Mouse (Mus musculus): ENCODE results near the gene Tmeff2. TPM values are rescaled to one million over a fixed set of nuclear protein-coding genes. Genes with fewer than 3 reads are reported as not detected.

Tmeff2 gene
- total RNA-seq, 1 experiment = 0.85 TPM

DNA sequence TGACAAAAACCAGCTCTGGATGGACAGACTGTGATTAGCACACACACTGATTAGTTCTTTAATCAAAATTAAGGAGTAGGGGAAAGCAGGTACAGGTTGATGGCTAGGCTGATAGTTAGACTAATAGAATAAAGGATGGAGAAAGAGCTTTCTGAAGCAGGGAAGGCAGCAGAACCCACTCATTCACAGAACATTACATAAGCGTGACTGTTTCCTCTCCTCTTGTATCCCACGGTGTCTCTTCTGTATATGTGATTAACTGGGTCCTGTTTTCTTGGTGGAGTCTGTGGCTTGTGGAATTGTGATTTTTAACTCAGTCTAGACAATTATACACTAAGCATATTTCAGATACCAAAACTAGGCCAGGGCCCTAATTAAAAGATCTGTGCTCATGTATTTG, 217.4 kb downstream of the Tmeff2 start:
- in situ Hi-C loops (cut with MboI; ENCODE audit: low sequenced_read_pairs in 2 of 2, unreplicated experiment in 2 of 2) = no loop called here
- H3K4me1 ChIP-seq (ENCODE audit: control insufficient read depth in 2 of 2, insufficient read depth in 2 of 2, low read length in 2 of 2, poor library complexity in 1 of 2) = no peaks in the 10 kb centered on the region
- H3K9me3 ChIP-seq (ENCODE audit: control insufficient read depth, insufficient read depth, low read depth, low read length) = no peaks in the 10 kb centered on the region
- H3K9ac ChIP-seq (ENCODE audit: insufficient read depth, low read depth, low read length, poor library complexity, severe bottlenecking) = no peak overlapping the region
- no peak overlapping the region for H3K27ac ChIP-seq (ENCODE audit: insufficient read depth, low read depth, low read length, poor library complexity, severe bottlenecking)
- TF ChIP-seq ZC3H11A (IDR thresholded peaks at IDR 0.05; ENCODE audit: borderline replicate concordance, low read depth, low read length) (no peak), ZNF384 (IDR thresholded peaks at IDR 0.05; ENCODE audit: low read depth, low read length) (no peak), CHD2 (IDR thresholded peaks at IDR 0.05; ENCODE audit: low read depth, low read length) (no peak)
- DNase-seq (ENCODE audit: low read depth, low spot score) = no peak
- H3K36me3 ChIP-seq (ENCODE audit: control insufficient read depth, insufficient read depth, low read length, poor library complexity, severe bottlenecking) = no peaks in the 10 kb centered on the region
- no peak overlapping the region for H3K4me3 ChIP-seq (ENCODE audit: insufficient read depth in 1 of 2, low read depth in 1 of 2, low read length in 2 of 2, poor library complexity in 1 of 2, severe bottlenecking in 1 of 2)

DNA sequence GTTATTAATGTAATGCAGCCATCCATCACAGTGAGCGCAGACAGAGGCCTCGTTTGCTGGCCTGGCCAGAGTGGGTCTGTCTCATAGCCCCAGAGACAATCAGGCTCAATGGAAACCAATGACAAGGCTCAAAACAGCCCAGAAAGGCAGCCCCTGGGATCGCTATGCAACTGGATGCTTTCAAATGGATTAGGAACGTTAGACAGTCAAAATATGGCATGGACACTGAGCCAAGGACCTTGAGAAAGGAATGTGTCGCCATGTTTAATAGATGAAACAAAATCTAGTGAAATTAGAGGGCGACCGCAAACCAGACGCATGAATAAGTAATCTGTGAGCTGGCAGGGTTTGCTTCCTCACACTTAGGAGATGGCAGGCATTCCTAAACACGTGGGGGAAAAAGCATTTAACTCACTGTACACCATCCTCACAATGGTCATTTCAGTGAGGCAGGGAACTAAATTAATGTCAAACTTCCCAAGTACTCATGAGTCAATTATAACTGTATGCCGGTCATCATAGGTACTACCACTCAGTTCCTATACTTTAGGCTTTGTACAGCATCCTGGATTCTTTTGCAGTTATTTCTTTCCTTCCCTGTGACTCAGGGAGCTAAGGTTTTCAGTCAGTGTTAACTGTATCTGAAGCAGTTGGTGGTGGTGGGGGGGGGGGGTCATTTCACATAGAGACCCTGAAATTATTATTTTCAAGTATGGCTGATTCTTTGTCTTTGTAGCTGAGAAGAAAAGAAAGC, 225.4 kb downstream of the Tmeff2 start:
- no peak overlapping the region for H3K27ac ChIP-seq (ENCODE audit: insufficient read depth, low read depth, low read length, poor library complexity, severe bottlenecking)
- no peaks in the 10 kb centered on the region for H3K9me3 ChIP-seq (ENCODE audit: control insufficient read depth, insufficient read depth, low read depth, low read length)
- in situ Hi-C loops (cut with MboI; ENCODE audit: low sequenced_read_pairs in 2 of 2, unreplicated experiment in 2 of 2) = no loop called here
- no peak for TF ChIP-seq HCFC1 (IDR thresholded peaks at IDR 0.05; ENCODE audit: borderline replicate concordance, insufficient read depth, low read length)
- TF ChIP-seq ZNF384 (IDR thresholded peaks at IDR 0.05; ENCODE audit: low read depth, low read length) = no peak
- TF ChIP-seq MAFK (IDR thresholded peaks at IDR 0.05; ENCODE audit: insufficient read depth, low read depth, low read length) = no peak
- TF ChIP-seq ZC3H11A (IDR thresholded peaks at IDR 0.05; ENCODE audit: borderline replicate concordance, low read depth, low read length) = no peak
- no peak for TF ChIP-seq CHD2 (IDR thresholded peaks at IDR 0.05; ENCODE audit: low read depth, low read length)
- H3K4me1 ChIP-seq (ENCODE audit: control insufficient read depth in 2 of 2, insufficient read depth in 2 of 2, low read length in 2 of 2, poor library complexity in 1 of 2) = no peaks in the 10 kb centered on the region
- no peaks in the 10 kb centered on the region for H3K36me3 ChIP-seq (ENCODE audit: control insufficient read depth, insufficient read depth, low read length, poor library complexity, severe bottlenecking)
- DNase-seq (ENCODE audit: low read depth, low spot score) = no peak
- no peak overlapping the region for H3K9ac ChIP-seq (ENCODE audit: insufficient read depth, low read depth, low read length, poor library complexity, severe bottlenecking)
- H3K4me3 ChIP-seq (ENCODE audit: insufficient read depth in 1 of 2, low read depth in 1 of 2, low read length in 2 of 2, poor library complexity in 1 of 2, severe bottlenecking in 1 of 2) = no peak overlapping the region

- TF ChIP-seq ZNF384 (IDR thresholded peaks at IDR 0.05; ENCODE audit: low read depth, low read length) = no peak
- TF ChIP-seq HCFC1 (IDR thresholded peaks at IDR 0.05; ENCODE audit: borderline replicate concordance, insufficient read depth, low read length) = no peak
- TF ChIP-seq MAFK (IDR thresholded peaks at IDR 0.05; ENCODE audit: insufficient read depth, low read depth, low read length) = no peak
- TF ChIP-seq ZC3H11A (IDR thresholded peaks at IDR 0.05; ENCODE audit: borderline replicate concordance, low read depth, low read length) = no peak
- TF ChIP-seq CHD2 (IDR thresholded peaks at IDR 0.05; ENCODE audit: low read depth, low read length) = no peak
- H3K27ac ChIP-seq (ENCODE audit: insufficient read depth, low read depth, low read length, poor library complexity, severe bottlenecking) = no peak overlapping the region
- H3K4me1 ChIP-seq (ENCODE audit: control insufficient read depth in 2 of 2, insufficient read depth in 2 of 2, low read length in 2 of 2, poor library complexity in 1 of 2) = no peaks in the 10 kb centered on the region
- no peak overlapping the region for H3K4me3 ChIP-seq (ENCODE audit: insufficient read depth in 1 of 2, low read depth in 1 of 2, low read length in 2 of 2, poor library complexity in 1 of 2, severe bottlenecking in 1 of 2)
- in situ Hi-C loops (cut with MboI; ENCODE audit: low sequenced_read_pairs in 2 of 2, unreplicated experiment in 2 of 2) = no loop called here
- H3K36me3 ChIP-seq (ENCODE audit: control insufficient read depth, insufficient read depth, low read length, poor library complexity, severe bottlenecking) = no peaks in the 10 kb centered on the region
- H3K9me3 ChIP-seq (ENCODE audit: control insufficient read depth, insufficient read depth, low read depth, low read length) = no peaks in the 10 kb centered on the region
- no peak for DNase-seq (ENCODE audit: low read depth, low spot score)
- H3K9ac ChIP-seq (ENCODE audit: insufficient read depth, low read depth, low read length, poor library complexity, severe bottlenecking) = no peak overlapping the region
These were observed 225.9 kb downstream of the Tmeff2 start for GRCm38 (mm10) chr1:51126425-51126765.

DNA sequence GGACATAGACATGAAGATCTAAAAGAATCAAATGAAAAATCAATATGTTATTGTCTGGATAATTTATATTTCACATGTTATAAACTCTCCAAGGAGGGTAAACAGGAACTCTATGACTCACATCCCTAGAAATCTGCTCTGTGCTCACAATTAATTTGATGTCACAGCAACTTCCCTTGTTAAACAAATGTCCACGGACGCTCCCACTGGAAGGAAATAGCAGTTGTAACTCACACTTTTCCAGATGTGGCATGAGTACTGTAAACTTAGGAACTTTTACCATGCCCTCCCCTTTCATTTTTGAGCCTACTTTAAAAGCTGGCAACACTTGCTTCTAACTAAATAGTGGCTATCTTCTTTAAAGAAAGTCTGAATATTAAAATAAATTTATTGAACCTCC, 236.3 kb downstream of the Tmeff2 start:
- H3K36me3 ChIP-seq (ENCODE audit: control insufficient read depth, insufficient read depth, low read length, poor library complexity, severe bottlenecking) = no peaks in the 10 kb centered on the region
- H3K4me1 ChIP-seq (ENCODE audit: control insufficient read depth in 2 of 2, insufficient read depth in 2 of 2, low read length in 2 of 2, poor library complexity in 1 of 2) = no peaks in the 10 kb centered on the region
- TF ChIP-seq CHD2 (IDR thresholded peaks at IDR 0.05; ENCODE audit: low read depth, low read length) (no peak), ZNF384 (IDR thresholded peaks at IDR 0.05; ENCODE audit: low read depth, low read length) (no peak), MAFK (IDR thresholded peaks at IDR 0.05; ENCODE audit: insufficient read depth, low read depth, low read length) (no peak)
- no peak overlapping the region for H3K27ac ChIP-seq (ENCODE audit: insufficient read depth, low read depth, low read length, poor library complexity, severe bottlenecking)
- no peak overlapping the region for H3K9ac ChIP-seq (ENCODE audit: insufficient read depth, low read depth, low read length, poor library complexity, severe bottlenecking)
- H3K9me3 ChIP-seq (ENCODE audit: control insufficient read depth, insufficient read depth, low read depth, low read length) = no peaks in the 10 kb centered on the region
- no peak overlapping the region for H3K4me3 ChIP-seq (ENCODE audit: insufficient read depth in 1 of 2, low read depth in 1 of 2, low read length in 2 of 2, poor library complexity in 1 of 2, severe bottlenecking in 1 of 2)
- DNase-seq (ENCODE audit: low read depth, low spot score) = no peak
- in situ Hi-C loops (cut with MboI; ENCODE audit: low sequenced_read_pairs in 2 of 2, unreplicated experiment in 2 of 2) = no loop called here

- TF ChIP-seq CHD2 (IDR thresholded peaks at IDR 0.05; ENCODE audit: low read depth, low read length) = no peak
- TF ChIP-seq MAFK (IDR thresholded peaks at IDR 0.05; ENCODE audit: insufficient read depth, low read depth, low read length) = no peak
- no peak for TF ChIP-seq ZC3H11A (IDR thresholded peaks at IDR 0.05; ENCODE audit: borderline replicate concordance, low read depth, low read length)
- no peak for TF ChIP-seq ZNF384 (IDR thresholded peaks at IDR 0.05; ENCODE audit: low read depth, low read length)
- no peak for TF ChIP-seq HCFC1 (IDR thresholded peaks at IDR 0.05; ENCODE audit: borderline replicate concordance, insufficient read depth, low read length)
- Histone ChIP-seq H3K27ac (ENCODE audit: insufficient read depth, low read depth, low read length, poor library complexity, severe bottlenecking) (no peak overlapping the region), H3K36me3 (ENCODE audit: control insufficient read depth, insufficient read depth, low read length, poor library complexity, severe bottlenecking) (no peaks in the 10 kb centered on the region), H3K9me3 (ENCODE audit: control insufficient read depth, insufficient read depth, low read depth, low read length) (no peaks in the 10 kb centered on the region), H3K4me1 (ENCODE audit: control insufficient read depth in 2 of 2, insufficient read depth in 2 of 2, low read length in 2 of 2, poor library complexity in 1 of 2) (no peaks in the 10 kb centered on the region), H3K9ac (ENCODE audit: insufficient read depth, low read depth, low read length, poor library complexity, severe bottlenecking) (no peak overlapping the region), H3K4me3 (ENCODE audit: insufficient read depth in 1 of 2, low read depth in 1 of 2, low read length in 2 of 2, poor library complexity in 1 of 2, severe bottlenecking in 1 of 2) (no peak overlapping the region)
- in situ Hi-C loops (cut with MboI; ENCODE audit: low sequenced_read_pairs in 2 of 2, unreplicated experiment in 2 of 2) = no loop called here
- no peak for DNase-seq (ENCODE audit: low read depth, low spot score)
These were observed 239.2 kb downstream of the Tmeff2 start for GRCm38 (mm10) chr1:51139605-51140004.

Measured in ES-E14 (cell line).